Mouse (Mus musculus) adrenal gland, postnatal 10 days (tissue): Measurements from ENCODE around the gene 2310033P09Rik. TPM values are rescaled to one million over a fixed set of nuclear protein-coding genes. Genes with fewer than 3 reads are reported as not detected.

Source experiments
- DNase-seq: peaks from one replicate; pipeline ENCODE4 v3.0.0; 2021; ENCODE audit warnings: mixed read lengths
- long read RNA-seq, 2 experiments: library from polyadenylated mRNA; stranded (forward); transcript quantifications; one replicate each; pipeline ENCODE4 v2.0.0; 2021
- total RNA-seq, 2 experiments: library from RNA; stranded (reverse); gene quantifications; 2 replicates each; pipeline ENCODE4 v1.2.3; 2021

The 2310033P09Rik gene
- total RNA-seq = 10 to 100 TPM; 21.2 to 21.8 TPM
- long read RNA-seq, experiment 1, transcript 2310033P09Rik-201 (7 exons, 1,285 nt) = major isoform, 17 of 53 reads
- long read RNA-seq, experiment 1, partial matches to known transcripts = 29 of 53 reads
- long read RNA-seq, experiment 1, other reads (novel, unspliced or antisense) = 7 of 53 reads
- long read RNA-seq, experiment 2, transcript 2310033P09Rik-201 (7 exons, 1,285 nt) = major isoform, 11 of 15 reads
- long read RNA-seq, experiment 2, partial matches to known transcripts = 2 of 15 reads
- long read RNA-seq, experiment 2, other reads (novel, unspliced or antisense) = 2 of 15 reads

GRCm38 (mm10) chr11:59208153-59208831 lies at the start of gene 2310033P09Rik:
Gene 2310033P09Rik (plus strand): TSS chr11:59208321.
- DNase-seq = peak; percentile 95

- DNase-seq = no peak
These were observed 49.0 kb upstream of the 2310033P09Rik start for GRCm38 (mm10) chr11:59159099-59159498.

- DNase-seq = no peak
These were observed 48.6 kb upstream of the 2310033P09Rik start for GRCm38 (mm10) chr11:59159558-59159957.

- DNase-seq = no peak
These were observed 46.7 kb upstream of the 2310033P09Rik start for GRCm38 (mm10) chr11:59161398-59161797.

- DNase-seq = no peak
These were observed 45.5 kb upstream of the 2310033P09Rik start for GRCm38 (mm10) chr11:59162443-59163254.

- DNase-seq = peak; percentile 97
These were observed 44.6 kb upstream of the 2310033P09Rik start, which contains the start of gene Iba57 for GRCm38 (mm10) chr11:59163255-59164236. Gene Iba57 (minus strand): TSS chr11:59163739.

- no peak for DNase-seq
These were observed 43.7 kb upstream of the 2310033P09Rik start for GRCm38 (mm10) chr11:59164384-59164783.

- no peak for DNase-seq
These were observed 42.4 kb upstream of the 2310033P09Rik start for GRCm38 (mm10) chr11:59165616-59166241.

- DNase-seq = no peak
These were observed 38.3 kb upstream of the 2310033P09Rik start for GRCm38 (mm10) chr11:59169807-59170206.

GRCm38 (mm10) chr11:59170549-59170948 lies 37.6 kb upstream of the 2310033P09Rik start:
- DNase-seq = no peak

GRCm38 (mm10) chr11:59174189-59174838 lies 33.8 kb upstream of the 2310033P09Rik start:
- DNase-seq = no peak

GRCm38 (mm10) chr11:59176475-59176874 lies 31.6 kb upstream of the 2310033P09Rik start:
- peak; percentile 31 for DNase-seq

- DNase-seq = no peak
These were observed 31.2 kb upstream of the 2310033P09Rik start for GRCm38 (mm10) chr11:59176921-59177320.

GRCm38 (mm10) chr11:59182864-59183331 lies 25.2 kb upstream of the 2310033P09Rik start, which contains the start of gene Gjc2:
Gene Gjc2 (minus strand): TSS chr11:59183213.
- peak; percentile 71 for DNase-seq

GRCm38 (mm10) chr11:59183821-59184220 lies 24.3 kb upstream of the 2310033P09Rik start:
- DNase-seq = peak; percentile 72

GRCm38 (mm10) chr11:59185490-59185889 lies 22.6 kb upstream of the 2310033P09Rik start:
- no peak for DNase-seq

- DNase-seq = no peak
These were observed 20.4 kb upstream of the 2310033P09Rik start for GRCm38 (mm10) chr11:59187706-59188105.

GRCm38 (mm10) chr11:59191231-59192058 lies 16.7 kb upstream of the 2310033P09Rik start:
- peak; percentile 94 for DNase-seq

- DNase-seq = no peak
These were observed 16.1 kb upstream of the 2310033P09Rik start, which contains the start of gene Guk1 for GRCm38 (mm10) chr11:59192059-59192386. Gene Guk1 (minus strand): TSS chr11:59192212.
